Comparison of ENCODE assay signal across 10 mouse cellular contexts in the genomic region with DNA sequence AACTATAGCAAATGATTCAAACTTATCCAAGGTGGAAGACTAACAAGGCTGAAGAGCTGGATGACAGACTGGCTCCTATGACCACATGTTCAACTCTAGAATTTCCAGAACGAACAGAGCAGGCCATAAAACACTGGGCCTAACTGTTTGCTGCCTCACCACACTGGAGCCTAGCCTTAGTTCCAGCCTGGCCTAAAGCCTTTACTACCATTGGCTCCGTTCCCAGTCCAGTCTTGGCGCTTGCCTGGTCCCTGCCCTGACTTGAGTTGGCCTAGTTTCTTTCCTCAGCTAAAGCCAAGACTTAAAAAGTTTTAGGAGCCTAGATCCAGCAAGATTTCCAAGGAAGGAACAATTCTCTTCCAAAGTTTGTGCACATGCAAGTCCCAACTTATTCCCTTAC. TPM values are rescaled to one million over a fixed set of nuclear protein-coding genes. Genes with fewer than 3 reads are reported as not detected.
DNase-seq lines count a peak whose midpoint lies in the region; ATAC-seq and TF ChIP-seq lines count a peak whose summit lies in the region.
"Had no signal": no experiment of that assay in that cellular context is flagged by ENCODE, and none has a peak within 500 bp of the region (broad histone marks: within the 10 kb centered on the region; RNA-seq: fewer than 3 reads in every experiment).

No protein-coding gene starts in this region.

- no peak overlapping the region for H3K9ac ChIP-seq in midbrain, postnatal 0 days (replicated peaks; ENCODE audit: low read length, poor library complexity, severe bottlenecking)
- no peak overlapping the region for H3K9ac ChIP-seq in midbrain, embryonic 13.5 days (replicated peaks)
- H3K9ac ChIP-seq in hindbrain, embryonic 11.5 days (ENCODE audit: low read depth, low read length), result no peak overlapping the region
- H3K9ac ChIP-seq: embryonic facial prominence, embryonic 12.5 days had no signal

- H3K4me2 ChIP-seq in midbrain, postnatal 0 days (ENCODE audit: low read depth, low read length, poor library complexity, severe bottlenecking), result no peak overlapping the region
- H3K4me2 ChIP-seq in midbrain, embryonic 13.5 days (replicated peaks), result no peak overlapping the region
- no peak overlapping the region for H3K4me2 ChIP-seq in hindbrain, embryonic 11.5 days (replicated peaks; ENCODE audit: low read depth, low read length)
- H3K4me2 ChIP-seq: embryonic facial prominence, embryonic 12.5 days had no signal

- H3K4me1 ChIP-seq in midbrain, postnatal 0 days (ENCODE audit: insufficient read depth, low read length), result no peaks in the 10 kb centered on the region
- H3K4me1 ChIP-seq in midbrain, embryonic 13.5 days (replicated peaks), result no peaks in the 10 kb centered on the region
- H3K4me1 ChIP-seq in hindbrain, embryonic 11.5 days (replicated peaks; ENCODE audit: control insufficient read depth, insufficient read depth, low read length), result no peaks in the 10 kb centered on the region
- H3K4me1 ChIP-seq: embryonic facial prominence, embryonic 12.5 days had no signal

- H3K9me3 ChIP-seq in midbrain, postnatal 0 days (ENCODE audit: low read length), result no peaks in the 10 kb centered on the region
- no peaks in the 10 kb centered on the region for H3K9me3 ChIP-seq in midbrain, embryonic 13.5 days
- H3K9me3 ChIP-seq in hindbrain, embryonic 11.5 days (ENCODE audit: control insufficient read depth, low read length), result no peaks in the 10 kb centered on the region
- H3K9me3 ChIP-seq: embryonic facial prominence, embryonic 12.5 days had no signal

- H3K27me3 ChIP-seq in midbrain, postnatal 0 days (ENCODE audit: insufficient read depth, low read length), result no peaks in the 10 kb centered on the region
- no peaks in the 10 kb centered on the region for H3K27me3 ChIP-seq in midbrain, embryonic 13.5 days
- no peaks in the 10 kb centered on the region for H3K27me3 ChIP-seq in hindbrain, embryonic 11.5 days (ENCODE audit: control insufficient read depth, insufficient read depth, low read length)
- H3K27me3 ChIP-seq: embryonic facial prominence, embryonic 12.5 days had no signal

- no peak for TF ChIP-seq CTCF in midbrain, postnatal 0 days (IDR thresholded peaks at IDR 0.05)

- WGBS in midbrain, postnatal 0 days, result 69% methylated on average over 3 of the region's 3 CpGs
- WGBS in midbrain, embryonic 13.5 days, result 85% methylated on average over 3 of the region's 3 CpGs
- WGBS in hindbrain, embryonic 11.5 days, result 83% methylated on average over 3 of the region's 3 CpGs

- no peak overlapping the region for H3K27ac ChIP-seq in midbrain, postnatal 0 days (ENCODE audit: low read depth, low read length)
- no peak overlapping the region for H3K27ac ChIP-seq in midbrain, embryonic 13.5 days
- H3K27ac ChIP-seq in hindbrain, embryonic 11.5 days (ENCODE audit: low read depth, low read length), result no peak overlapping the region
- H3K27ac ChIP-seq: embryonic facial prominence, embryonic 12.5 days; macrophage had no signal

- no peak for ATAC-seq in midbrain, postnatal 0 days (ENCODE audit: low FRiP score)
- no peak for ATAC-seq in midbrain, embryonic 13.5 days
- no peak for ATAC-seq in granulocyte monocyte progenitor cell, adult 5-6 weeks (replicated peaks; ENCODE audit: poor library complexity, severe bottlenecking)
- no peak for ATAC-seq in hindbrain, embryonic 11.5 days (ENCODE audit: low FRiP score)
- no peak for ATAC-seq in erythroid progenitor cell, adult 5-6 weeks (replicated peaks; ENCODE audit: low FRiP score, poor library complexity, severe bottlenecking)

- DNase-seq in midbrain, postnatal 0 days (ENCODE audit: low spot score), result peak; percentile 51
- DNase-seq in cerebellum, adult 18-20 months, result peak; percentile 37 to 43
- DNase-seq in heart, adult 9 months (ENCODE audit: low spot score in 2 of 2), result peak; percentile 27 to 47
- peak; percentile 38 for DNase-seq in ovary, postnatal 14 days (ENCODE audit: low spot score)
- DNase-seq in hindbrain, embryonic 11.5 days (ENCODE audit: low spot score), result no peak

- no peak overlapping the region for H3K4me3 ChIP-seq in midbrain, postnatal 0 days (ENCODE audit: low read depth, low read length)
- H3K4me3 ChIP-seq in midbrain, embryonic 13.5 days (replicated peaks), result no peak overlapping the region
- H3K4me3 ChIP-seq in hindbrain, embryonic 11.5 days (ENCODE audit: low read depth, low read length), result no peak overlapping the region
- H3K4me3 ChIP-seq: embryonic facial prominence, embryonic 12.5 days had no signal

- no peaks in the 10 kb centered on the region for H3K36me3 ChIP-seq in midbrain, postnatal 0 days (ENCODE audit: insufficient read depth, low read length)
- H3K36me3 ChIP-seq in midbrain, embryonic 13.5 days, result no peaks in the 10 kb centered on the region
- H3K36me3 ChIP-seq in hindbrain, embryonic 11.5 days (ENCODE audit: control insufficient read depth, insufficient read depth, low read length), result no peaks in the 10 kb centered on the region
- H3K36me3 ChIP-seq: embryonic facial prominence, embryonic 12.5 days had no signal

RNA-seq across cellular contexts. Expression of a gene that starts 7.5 kb away (rescaled TPM):
- total RNA-seq in midbrain, postnatal 0 days (2014; rRNA removed), result 36.4 and 49.3 TPM in 2 replicates
- polyA plus RNA-seq in midbrain, postnatal 0 days (2015; fragmentation: Nextera tagmentation; extraction: Ambion mirVana), result 27.6 and 32.2 TPM in 2 replicates
- 41.8 and 43.8 TPM in 2 replicates for polyA plus RNA-seq in midbrain, embryonic 13.5 days (2015; fragmentation: Nextera tagmentation; extraction: Ambion mirVana)
- total RNA-seq in granulocyte monocyte progenitor cell, adult 5-6 weeks (2014; fragmentation: Nextera tagmentation), result 2.1 and 2.9 TPM in 2 replicates
- 1.6 and 2.8 TPM in 2 replicates for total RNA-seq in granulocyte monocyte progenitor cell, adult 5-6 weeks (2017)
- 21.5 and 27.2 TPM in 2 replicates for polyA plus RNA-seq in hindbrain, embryonic 11.5 days (2014; fragmentation: Nextera tagmentation; extraction: Ambion mirVana)
- total RNA-seq in erythroid progenitor cell, adult 5-6 weeks (2015; ENCODE audit: low replicate concordance), result not detected in 2 replicates
- 0.26 and 4.4 TPM in 2 replicates for total RNA-seq in erythroid progenitor cell, adult 5-6 weeks (2017; ENCODE audit: low replicate concordance)

RNA-seq across cellular contexts. Expression of a gene that starts 37.8 kb away (rescaled TPM):
- total RNA-seq in midbrain, postnatal 0 days (2014; rRNA removed), result 26.6 and 33.3 TPM in 2 replicates
- polyA plus RNA-seq in midbrain, postnatal 0 days (2015; fragmentation: Nextera tagmentation; extraction: Ambion mirVana), result 12.3 and 13.5 TPM in 2 replicates
- 19.2 and 21.9 TPM in 2 replicates for polyA plus RNA-seq in midbrain, embryonic 13.5 days (2015; fragmentation: Nextera tagmentation; extraction: Ambion mirVana)
- 14.2 and 15.6 TPM in 2 replicates for total RNA-seq in granulocyte monocyte progenitor cell, adult 5-6 weeks (2014; fragmentation: Nextera tagmentation)
- total RNA-seq in granulocyte monocyte progenitor cell, adult 5-6 weeks (2017), result 18.9 and 28.9 TPM in 2 replicates
- 21.3 and 25.1 TPM in 2 replicates for polyA plus RNA-seq in hindbrain, embryonic 11.5 days (2014; fragmentation: Nextera tagmentation; extraction: Ambion mirVana)
- total RNA-seq in erythroid progenitor cell, adult 5-6 weeks (2015; ENCODE audit: low replicate concordance), result 21.4 and 29.2 TPM in 2 replicates
- total RNA-seq in erythroid progenitor cell, adult 5-6 weeks (2017; ENCODE audit: low replicate concordance), result 26.7 and 37.7 TPM in 2 replicates
